Mouse (Mus musculus): ENCODE measurements at regions not wholly inside any gene's neighbourhood (a gene's known extent, or its start where the extent isn't known, plus 50 kb on each side); places are given as distances from the start of the nearest gene placed in this dataset.

DNA sequence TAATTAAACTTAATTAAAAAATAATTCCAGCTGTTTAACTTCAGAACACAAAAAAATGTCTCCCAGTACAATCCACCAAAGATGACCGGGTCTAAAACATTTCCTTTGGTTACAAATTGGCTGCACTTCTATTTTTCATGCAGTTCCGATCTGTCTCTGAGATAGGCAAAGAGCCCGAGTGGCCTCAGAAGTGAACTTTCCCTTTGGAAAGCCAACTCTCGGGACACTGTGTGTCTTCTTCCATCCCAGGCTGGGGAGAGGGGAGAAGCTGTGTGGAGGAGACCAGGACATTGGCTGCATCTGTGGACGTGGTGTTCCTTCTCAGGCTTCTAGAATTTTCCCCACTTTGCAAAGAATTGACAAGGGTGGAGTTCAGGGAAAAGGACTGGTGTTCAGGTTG lies 125.0 kb upstream of the Ubr2 start:
- Histone ChIP-seq H3K4me1 (ENCODE audit: control insufficient read depth, insufficient read depth, low read length) (no peaks in the 10 kb centered on the region; the same call in none of the 2 replicates), H3K4me3 (replicated peaks; ENCODE audit: control insufficient read depth, low read depth, low read length) (no peak overlapping the region), H3K27ac (ENCODE audit: control insufficient read depth, insufficient read depth, low read depth, low read length, poor library complexity) (no peak overlapping the region)
- 80% methylated on average over 5 of the region's 5 CpGs for WGBS
- TF ChIP-seq CTCF (IDR thresholded peaks at IDR 0.05; ENCODE audit: control insufficient read depth, insufficient read depth, low read length) = no peak

DNA sequence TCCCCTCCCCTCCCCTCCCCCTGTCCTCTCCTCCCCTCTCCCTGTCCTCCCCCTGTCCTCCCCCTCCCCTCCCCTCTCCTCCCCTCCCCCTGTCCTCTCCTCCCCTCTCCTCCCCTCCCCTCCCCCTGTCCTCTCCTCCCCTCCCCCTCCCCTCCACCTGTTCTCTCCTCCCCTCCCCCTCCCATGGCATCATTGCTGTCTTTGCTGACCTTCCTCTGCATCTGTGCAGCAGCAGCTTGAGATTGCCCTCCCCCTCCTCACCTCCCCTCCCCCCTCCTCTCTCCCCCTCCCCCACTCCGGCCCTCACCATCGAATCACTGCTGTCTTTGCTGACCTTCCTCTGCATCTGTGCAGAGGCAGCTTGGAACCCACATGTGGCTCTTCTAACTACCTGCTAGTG lies 123.4 kb upstream of the Ubr2 start:
- Histone ChIP-seq H3K4me3 (replicated peaks; ENCODE audit: control insufficient read depth, low read depth, low read length) (no peak overlapping the region), H3K4me1 (ENCODE audit: control insufficient read depth, insufficient read depth, low read length) (no peaks in the 10 kb centered on the region; the same call in 1 of the 2 replicates), H3K27ac (ENCODE audit: control insufficient read depth, insufficient read depth, low read depth, low read length, poor library complexity) (no peak overlapping the region)
- TF ChIP-seq CTCF (IDR thresholded peaks at IDR 0.05; ENCODE audit: control insufficient read depth, insufficient read depth, low read length) (no peak), POLR2A (IDR thresholded peaks at IDR 0.05; ENCODE audit: borderline replicate concordance, control insufficient read depth, low read depth, low read length) (no peak)
- WGBS = 90% methylated on average over 2 of the region's 2 CpGs

DNA sequence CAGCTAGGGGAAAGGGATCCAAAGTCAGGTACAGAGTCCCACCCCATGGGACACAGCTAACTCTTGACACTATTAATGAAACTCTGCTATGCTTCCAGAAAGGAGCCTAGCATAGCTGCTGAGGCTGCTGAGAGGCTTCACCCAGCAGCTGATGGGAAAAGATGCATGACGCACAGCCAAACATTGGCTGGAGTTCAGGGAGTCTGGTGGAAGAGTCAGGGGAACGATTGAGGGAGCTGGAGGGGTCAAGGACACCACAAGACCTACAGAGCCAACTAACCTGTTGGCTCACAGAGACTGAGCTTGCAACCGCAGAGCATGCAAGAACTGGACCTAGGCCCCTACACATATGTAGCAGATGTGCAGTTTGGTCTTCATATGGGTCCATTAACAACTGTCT lies 117.2 kb upstream of the Ubr2 start:
- 79% methylated on average over 3 of the region's 3 CpGs for WGBS
- Histone ChIP-seq H3K4me1 (ENCODE audit: control insufficient read depth, insufficient read depth, low read length) (no peaks in the 10 kb centered on the region), H3K4me3 (replicated peaks; ENCODE audit: control insufficient read depth, low read depth, low read length) (no peak overlapping the region), H3K27ac (ENCODE audit: control insufficient read depth, insufficient read depth, low read depth, low read length, poor library complexity) (no peak overlapping the region)
- TF ChIP-seq POLR2A (IDR thresholded peaks at IDR 0.05; ENCODE audit: borderline replicate concordance, control insufficient read depth, low read depth, low read length) (no peak), CTCF (IDR thresholded peaks at IDR 0.05; ENCODE audit: control insufficient read depth, insufficient read depth, low read length) (no peak)

DNA sequence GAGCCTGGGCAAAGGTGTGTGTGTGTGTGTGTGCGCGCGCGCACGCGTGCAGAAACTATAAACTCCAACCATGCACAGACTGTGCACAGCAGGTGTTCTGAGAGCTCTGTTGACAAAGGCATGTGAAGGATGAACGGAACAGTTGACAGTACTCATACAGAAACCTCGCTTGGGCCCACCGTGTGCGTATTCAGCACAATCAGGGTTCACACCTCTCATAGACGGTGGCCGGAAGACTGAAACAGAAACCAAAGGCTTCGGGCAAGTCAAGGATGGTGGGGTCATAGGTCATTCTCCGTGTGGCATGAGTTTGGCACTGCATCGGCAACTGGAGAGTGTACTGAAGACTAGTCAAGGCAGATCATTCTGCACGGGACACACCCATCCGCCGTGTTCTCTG lies 113.2 kb upstream of the Ubr2 start:
- TF ChIP-seq POLR2A (IDR thresholded peaks at IDR 0.05; ENCODE audit: borderline replicate concordance, control insufficient read depth, low read depth, low read length) (no peak), CTCF (IDR thresholded peaks at IDR 0.05; ENCODE audit: control insufficient read depth, insufficient read depth, low read length) (no peak)
- H3K4me3 ChIP-seq (replicated peaks; ENCODE audit: control insufficient read depth, low read depth, low read length) = no peak overlapping the region
- H3K27ac ChIP-seq (ENCODE audit: control insufficient read depth, insufficient read depth, low read depth, low read length, poor library complexity) = no peak overlapping the region
- no peaks in the 10 kb centered on the region; the same call in 1 of the 2 replicates for H3K4me1 ChIP-seq (ENCODE audit: control insufficient read depth, insufficient read depth, low read length)
- WGBS = 95% methylated on average over 18 of the region's 18 CpGs

DNA sequence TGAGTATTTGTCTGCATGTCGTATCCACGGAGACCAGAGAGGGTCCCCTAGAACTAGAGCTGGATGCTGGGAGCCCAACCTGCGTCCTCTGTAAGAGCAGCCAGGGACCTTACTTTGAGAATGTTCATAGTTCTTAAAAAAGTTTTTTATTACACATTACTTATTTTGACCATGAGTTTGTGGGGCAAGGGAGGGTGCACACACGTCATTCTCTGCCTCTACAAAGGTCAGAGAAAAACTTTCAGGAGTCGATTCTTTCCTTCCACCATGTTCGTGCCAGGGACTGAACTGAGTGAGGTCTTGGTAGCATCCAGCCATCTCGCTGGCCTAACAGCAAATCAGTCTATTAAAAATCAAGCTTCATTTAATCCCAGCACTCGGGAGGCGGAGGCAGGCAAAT lies 111.9 kb upstream of the Ubr2 start:
- no peak overlapping the region for H3K4me3 ChIP-seq (replicated peaks; ENCODE audit: control insufficient read depth, low read depth, low read length)
- no peak for TF ChIP-seq CTCF (IDR thresholded peaks at IDR 0.05; ENCODE audit: control insufficient read depth, insufficient read depth, low read length)
- H3K4me1 ChIP-seq (ENCODE audit: control insufficient read depth, insufficient read depth, low read length) = no peaks in the 10 kb centered on the region; the same call in 1 of the 2 replicates
- no peak overlapping the region for H3K27ac ChIP-seq (ENCODE audit: control insufficient read depth, insufficient read depth, low read depth, low read length, poor library complexity)
- WGBS = 80% methylated on average over 9 of the region's 9 CpGs

DNA sequence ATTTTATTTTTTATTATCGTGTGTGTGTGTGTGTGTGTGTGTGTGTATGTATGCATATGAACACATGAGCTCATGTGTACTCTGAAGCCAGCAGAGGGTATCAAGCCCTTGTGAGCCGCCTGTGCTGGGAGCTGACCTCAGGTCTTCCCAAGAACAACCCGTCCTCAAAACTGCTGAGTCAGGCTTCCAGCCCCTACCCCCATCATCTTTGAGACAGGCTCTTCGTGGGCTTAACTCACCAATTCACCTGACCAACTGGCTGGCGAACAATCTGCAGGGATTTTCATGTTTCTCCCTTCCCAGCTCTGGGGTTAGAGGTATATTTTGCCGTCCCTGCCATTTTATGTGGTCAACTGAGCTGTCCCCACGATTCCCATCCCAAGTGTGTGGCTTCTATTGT lies 107.7 kb upstream of the Ubr2 start:
- H3K27ac ChIP-seq (ENCODE audit: control insufficient read depth, insufficient read depth, low read depth, low read length, poor library complexity) = no peak overlapping the region
- no peak overlapping the region for H3K4me3 ChIP-seq (replicated peaks; ENCODE audit: control insufficient read depth, low read depth, low read length)
- TF ChIP-seq CTCF (IDR thresholded peaks at IDR 0.05; ENCODE audit: control insufficient read depth, insufficient read depth, low read length) = no peak
- TF ChIP-seq POLR2A (IDR thresholded peaks at IDR 0.05; ENCODE audit: borderline replicate concordance, control insufficient read depth, low read depth, low read length) = no peak
- H3K4me1 ChIP-seq (ENCODE audit: control insufficient read depth, insufficient read depth, low read length) = no peaks in the 10 kb centered on the region; the same call in 1 of the 2 replicates
- WGBS = 72% methylated on average over 7 of the region's 7 CpGs

DNA sequence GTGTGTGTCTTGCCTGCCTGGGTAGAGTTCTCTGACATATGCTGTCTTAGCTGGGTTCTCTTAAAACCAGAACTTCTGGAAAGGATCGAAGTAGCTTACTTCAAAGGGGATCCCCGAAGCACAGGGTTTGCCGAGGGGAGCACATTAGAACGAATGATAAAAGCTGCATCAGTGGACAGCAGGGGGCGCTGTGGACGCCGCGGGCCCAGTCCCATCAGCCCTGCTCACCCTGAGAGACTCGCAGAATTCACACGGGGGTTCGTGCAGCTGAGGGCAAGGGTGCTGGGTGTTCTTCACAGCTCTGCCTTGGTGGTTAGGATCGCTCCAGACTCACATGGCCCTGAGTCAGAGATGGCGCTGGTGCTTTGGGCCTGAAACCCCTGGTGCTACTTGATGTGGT lies 105.4 kb upstream of the Ubr2 start:
- TF ChIP-seq POLR2A (IDR thresholded peaks at IDR 0.05; ENCODE audit: borderline replicate concordance, control insufficient read depth, low read depth, low read length) = no peak
- TF ChIP-seq CTCF (IDR thresholded peaks at IDR 0.05; ENCODE audit: control insufficient read depth, insufficient read depth, low read length) = peak; percentile 68
- H3K27ac ChIP-seq (ENCODE audit: control insufficient read depth, insufficient read depth, low read depth, low read length, poor library complexity) = no peak overlapping the region
- H3K4me3 ChIP-seq (replicated peaks; ENCODE audit: control insufficient read depth, low read depth, low read length) = no peak overlapping the region
- no peaks in the 10 kb centered on the region; the same call in 1 of the 2 replicates for H3K4me1 ChIP-seq (ENCODE audit: control insufficient read depth, insufficient read depth, low read length)
- 42% methylated on average over 13 of the region's 13 CpGs for WGBS

DNA sequence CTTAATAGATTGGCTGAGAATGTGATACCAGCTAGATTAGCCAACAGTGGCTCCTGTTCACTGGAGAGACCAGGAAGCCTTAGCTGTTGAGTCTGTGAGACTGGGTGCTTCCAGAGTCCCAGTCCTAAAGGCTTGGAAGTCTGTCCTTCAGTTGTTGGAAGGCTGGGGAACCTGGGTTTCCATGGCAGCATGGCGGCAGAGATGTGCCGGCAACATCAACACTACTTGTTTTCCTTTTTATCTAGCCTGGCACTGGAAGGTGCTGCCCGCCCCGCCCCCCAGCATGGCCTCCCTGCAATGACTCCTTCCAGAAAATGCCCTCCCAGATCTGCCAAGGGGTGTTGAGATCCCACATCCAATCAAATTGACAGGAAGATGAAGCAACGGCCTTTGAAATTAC lies 104.8 kb upstream of the Ubr2 start:
- H3K27ac ChIP-seq (ENCODE audit: control insufficient read depth, insufficient read depth, low read depth, low read length, poor library complexity) = no peak overlapping the region
- WGBS = 86% methylated on average over 5 of the region's 5 CpGs
- H3K4me1 ChIP-seq (ENCODE audit: control insufficient read depth, insufficient read depth, low read length) = no peaks in the 10 kb centered on the region; the same call in 1 of the 2 replicates
- H3K4me3 ChIP-seq (replicated peaks; ENCODE audit: control insufficient read depth, low read depth, low read length) = no peak overlapping the region
- TF ChIP-seq CTCF (IDR thresholded peaks at IDR 0.05; ENCODE audit: control insufficient read depth, insufficient read depth, low read length) (no peak), POLR2A (IDR thresholded peaks at IDR 0.05; ENCODE audit: borderline replicate concordance, control insufficient read depth, low read depth, low read length) (no peak)

DNA sequence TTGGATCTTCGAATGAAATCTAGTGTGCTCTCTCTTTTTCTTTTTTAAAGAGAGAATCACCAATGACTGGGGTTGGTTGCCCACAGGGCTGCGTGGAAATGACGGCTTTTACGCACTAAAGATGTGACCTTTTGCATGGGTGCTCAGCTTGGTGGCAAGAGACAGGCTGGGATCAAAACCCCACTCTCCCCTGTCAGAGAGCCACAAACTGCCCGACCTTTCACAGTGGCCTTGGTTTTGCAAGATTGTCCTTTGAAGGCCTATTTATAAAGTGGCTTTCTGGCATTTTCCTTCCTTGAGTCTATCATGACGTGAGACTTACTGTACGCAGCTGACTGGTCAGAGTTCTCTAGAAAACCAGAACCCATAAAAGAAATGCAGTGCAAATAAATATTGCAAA lies 104.4 kb upstream of the Ubr2 start:
- TF ChIP-seq CTCF (IDR thresholded peaks at IDR 0.05; ENCODE audit: control insufficient read depth, insufficient read depth, low read length) (no peak), POLR2A (IDR thresholded peaks at IDR 0.05; ENCODE audit: borderline replicate concordance, control insufficient read depth, low read depth, low read length) (no peak)
- no peak overlapping the region for H3K4me3 ChIP-seq (replicated peaks; ENCODE audit: control insufficient read depth, low read depth, low read length)
- no peaks in the 10 kb centered on the region; the same call in 1 of the 2 replicates for H3K4me1 ChIP-seq (ENCODE audit: control insufficient read depth, insufficient read depth, low read length)
- H3K27ac ChIP-seq (ENCODE audit: control insufficient read depth, insufficient read depth, low read depth, low read length, poor library complexity) = no peak overlapping the region
- 75% methylated on average over 7 of the region's 7 CpGs for WGBS
